Mouse (Mus musculus) erythroblast, embryonic 14.5 days (primary cell): ENCODE data around the gene Rnf185.

ENCODE experiments used
- GATA1 ChIP-seq: IDR thresholded peaks from 2 replicates; pipeline ENCODE4 v1.6.1; 2012; ENCODE audit warnings: low read length, inconsistent platforms, mixed read lengths
- TAL1 ChIP-seq: IDR thresholded peaks from 3 replicates; pipeline ENCODE4 v1.6.1; 2012; ENCODE audit warnings: low read length, inconsistent platforms, mixed read lengths

DNA sequence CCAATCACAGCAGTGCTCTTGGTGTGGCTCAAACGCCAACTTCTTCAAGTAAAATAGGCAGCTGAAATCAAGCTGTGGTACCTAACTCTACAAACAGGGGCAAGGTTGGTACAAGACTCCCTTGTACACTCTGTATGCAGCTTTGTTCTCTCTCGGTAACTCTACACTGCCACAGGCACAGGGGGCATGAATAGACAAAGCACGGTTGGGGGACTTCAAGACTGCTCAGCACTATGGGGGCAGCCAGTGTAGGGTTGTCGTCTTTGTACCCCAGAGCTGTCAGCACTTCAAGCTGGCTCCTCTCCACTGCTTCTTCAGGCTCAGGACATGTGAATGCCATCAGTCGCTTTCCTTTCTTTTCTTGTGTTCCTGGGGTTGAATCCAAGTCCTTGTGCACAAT lies 57.6 kb downstream of the Rnf185 start:
- TF ChIP-seq TAL1, result no peak
- TF ChIP-seq GATA1, result no peak
